Mouse (Mus musculus): Measurements from ENCODE around the gene Slc1a5. TPM values are rescaled to one million over a fixed set of nuclear protein-coding genes. Genes with fewer than 3 reads are reported as not detected.

Slc1a5 gene
- polyA plus RNA-seq, 1 experiment from 2014 or later, result 7.0 TPM

- Histone ChIP-seq H3K9ac (ENCODE audit: low read length) (no peak overlapping the region), H3K27ac (ENCODE audit: low read depth, low read length) (no peak overlapping the region), H3K9me3 (replicated peaks; ENCODE audit: control insufficient read depth, low read length) (no peaks in the 10 kb centered on the region), H3K4me1 (ENCODE audit: control insufficient read depth, insufficient read depth, low read length) (peaks cover 36% of the 10 kb centered on the region), H3K4me2 (ENCODE audit: low read length) (no peak overlapping the region), H3K36me3 (ENCODE audit: control insufficient read depth, insufficient read depth, low read length) (peaks cover 23% of the 10 kb centered on the region), H3K27me3 (replicated peaks; ENCODE audit: control insufficient read depth, insufficient read depth, low read length) (no peaks in the 10 kb centered on the region), H3K4me3 (ENCODE audit: low read depth, low read length) (no peak overlapping the region)
- DNase-seq (ENCODE audit: low spot score), result no peak
- 81% methylated on average over 5 of the region's 5 CpGs for WGBS
- no peak for ATAC-seq
These were observed 38.7 kb downstream of the Slc1a5 start for GRCm38 (mm10) chr7:16819794-16820193.

- H3K4me1 ChIP-seq (ENCODE audit: control insufficient read depth, insufficient read depth, low read length), result peaks cover 31% of the 10 kb centered on the region
- peaks cover 28% of the 10 kb centered on the region for H3K36me3 ChIP-seq (ENCODE audit: control insufficient read depth, insufficient read depth, low read length)
- no peak overlapping the region for H3K27ac ChIP-seq (ENCODE audit: low read depth, low read length)
- no peak overlapping the region for H3K9ac ChIP-seq (ENCODE audit: low read length)
- H3K4me2 ChIP-seq (ENCODE audit: low read length), result no peak overlapping the region
- WGBS, result 84% methylated on average over 5 of the region's 5 CpGs
- no peak for DNase-seq (ENCODE audit: low spot score)
- H3K9me3 ChIP-seq (replicated peaks; ENCODE audit: control insufficient read depth, low read length), result no peaks in the 10 kb centered on the region
- ATAC-seq, result no peak
- no peak overlapping the region for H3K4me3 ChIP-seq (ENCODE audit: low read depth, low read length)
- H3K27me3 ChIP-seq (replicated peaks; ENCODE audit: control insufficient read depth, insufficient read depth, low read length), result no peaks in the 10 kb centered on the region
These were observed 39.2 kb downstream of the Slc1a5 start for GRCm38 (mm10) chr7:16820271-16820763.

GRCm38 (mm10) chr7:16821091-16821490 is 40.0 kb downstream of the Slc1a5 start:
- H3K9me3 ChIP-seq (replicated peaks; ENCODE audit: control insufficient read depth, low read length), result no peaks in the 10 kb centered on the region
- no peaks in the 10 kb centered on the region for H3K27me3 ChIP-seq (replicated peaks; ENCODE audit: control insufficient read depth, insufficient read depth, low read length)
- DNase-seq (ENCODE audit: low spot score) (no peak), ATAC-seq (no peak)
- no peak overlapping the region for H3K9ac ChIP-seq (ENCODE audit: low read length)
- H3K4me1 ChIP-seq (ENCODE audit: control insufficient read depth, insufficient read depth, low read length), result peaks cover 27% of the 10 kb centered on the region
- H3K4me3 ChIP-seq (ENCODE audit: low read depth, low read length), result no peak overlapping the region
- H3K4me2 ChIP-seq (ENCODE audit: low read length), result no peak overlapping the region
- H3K27ac ChIP-seq (ENCODE audit: low read depth, low read length), result 0 out of 2 replicates have a peak overlapping the region, but pooled peaks have one; percentile 9
- H3K36me3 ChIP-seq (ENCODE audit: control insufficient read depth, insufficient read depth, low read length), result peaks cover 36% of the 10 kb centered on the region
- WGBS, result 58% methylated on average over 3 of the region's 3 CpGs

- Histone ChIP-seq H3K4me1 (ENCODE audit: control insufficient read depth, insufficient read depth, low read length) (peaks cover 27% of the 10 kb centered on the region), H3K27ac (ENCODE audit: low read depth, low read length) (no peak overlapping the region), H3K27me3 (replicated peaks; ENCODE audit: control insufficient read depth, insufficient read depth, low read length) (no peaks in the 10 kb centered on the region), H3K9ac (ENCODE audit: low read length) (no peak overlapping the region), H3K36me3 (ENCODE audit: control insufficient read depth, insufficient read depth, low read length) (peaks cover 42% of the 10 kb centered on the region), H3K4me2 (ENCODE audit: low read length) (no peak overlapping the region), H3K4me3 (ENCODE audit: low read depth, low read length) (no peak overlapping the region), H3K9me3 (replicated peaks; ENCODE audit: control insufficient read depth, low read length) (no peaks in the 10 kb centered on the region)
- 84% methylated on average over 4 of the region's 4 CpGs for WGBS
- ATAC-seq, result no peak
- DNase-seq (ENCODE audit: low spot score), result no peak
These were observed 40.5 kb downstream of the Slc1a5 start for GRCm38 (mm10) chr7:16821669-16822101.

GRCm38 (mm10) chr7:16823734-16824133 is 42.6 kb downstream of the Slc1a5 start:
- WGBS, result 74% methylated on average over 5 of the region's 5 CpGs
- no peak overlapping the region for H3K9ac ChIP-seq (ENCODE audit: low read length)
- peaks cover 63% of the 10 kb centered on the region for H3K36me3 ChIP-seq (ENCODE audit: control insufficient read depth, insufficient read depth, low read length)
- no peaks in the 10 kb centered on the region for H3K27me3 ChIP-seq (replicated peaks; ENCODE audit: control insufficient read depth, insufficient read depth, low read length)
- H3K4me2 ChIP-seq (ENCODE audit: low read length), result no peak overlapping the region
- no peak overlapping the region for H3K27ac ChIP-seq (ENCODE audit: low read depth, low read length)
- ATAC-seq, result no peak
- no peak overlapping the region for H3K4me3 ChIP-seq (ENCODE audit: low read depth, low read length)
- H3K9me3 ChIP-seq (replicated peaks; ENCODE audit: control insufficient read depth, low read length), result no peaks in the 10 kb centered on the region
- DNase-seq (ENCODE audit: low spot score), result no peak
- H3K4me1 ChIP-seq (ENCODE audit: control insufficient read depth, insufficient read depth, low read length), result peaks cover 10% of the 10 kb centered on the region

GRCm38 (mm10) chr7:16825785-16826184 is 44.6 kb downstream of the Slc1a5 start:
- no peak for DNase-seq (ENCODE audit: low spot score)
- Histone ChIP-seq H3K4me1 (ENCODE audit: control insufficient read depth, insufficient read depth, low read length) (0 out of 2 replicates have a peak, but pooled peaks cover 3% of the 10 kb centered on the region), H3K27me3 (replicated peaks; ENCODE audit: control insufficient read depth, insufficient read depth, low read length) (no peaks in the 10 kb centered on the region), H3K9ac (ENCODE audit: low read length) (no peak overlapping the region), H3K4me2 (ENCODE audit: low read length) (no peak overlapping the region), H3K4me3 (ENCODE audit: low read depth, low read length) (no peak overlapping the region), H3K27ac (ENCODE audit: low read depth, low read length) (no peak overlapping the region), H3K9me3 (replicated peaks; ENCODE audit: control insufficient read depth, low read length) (no peaks in the 10 kb centered on the region), H3K36me3 (ENCODE audit: control insufficient read depth, insufficient read depth, low read length) (peaks cover 83% of the 10 kb centered on the region)
- WGBS, result 76% methylated on average over 10 of the region's 10 CpGs
- no peak for ATAC-seq

- Histone ChIP-seq H3K27ac (ENCODE audit: low read depth, low read length) (no peak overlapping the region), H3K9me3 (replicated peaks; ENCODE audit: control insufficient read depth, low read length) (no peaks in the 10 kb centered on the region), H3K9ac (ENCODE audit: low read length) (no peak overlapping the region), H3K4me3 (ENCODE audit: low read depth, low read length) (no peak overlapping the region), H3K4me1 (ENCODE audit: control insufficient read depth, insufficient read depth, low read length) (no peaks in the 10 kb centered on the region), H3K36me3 (ENCODE audit: control insufficient read depth, insufficient read depth, low read length) (peaks cover 91% of the 10 kb centered on the region), H3K27me3 (replicated peaks; ENCODE audit: control insufficient read depth, insufficient read depth, low read length) (no peaks in the 10 kb centered on the region), H3K4me2 (ENCODE audit: low read length) (no peak overlapping the region)
- DNase-seq (ENCODE audit: low spot score) (no peak), ATAC-seq (no peak)
- 95% methylated on average over 5 of the region's 5 CpGs for WGBS
These were observed 45.4 kb downstream of the Slc1a5 start for GRCm38 (mm10) chr7:16826571-16826970.

GRCm38 (mm10) chr7:16827274-16827673 is 46.1 kb downstream of the Slc1a5 start:
- no peak overlapping the region for H3K4me2 ChIP-seq (ENCODE audit: low read length)
- no peaks in the 10 kb centered on the region for H3K4me1 ChIP-seq (ENCODE audit: control insufficient read depth, insufficient read depth, low read length)
- H3K27me3 ChIP-seq (replicated peaks; ENCODE audit: control insufficient read depth, insufficient read depth, low read length), result no peaks in the 10 kb centered on the region
- no peak for DNase-seq (ENCODE audit: low spot score)
- WGBS, result 87% methylated on average over 4 of the region's 4 CpGs
- no peak for ATAC-seq
- no peaks in the 10 kb centered on the region for H3K9me3 ChIP-seq (replicated peaks; ENCODE audit: control insufficient read depth, low read length)
- H3K36me3 ChIP-seq (ENCODE audit: control insufficient read depth, insufficient read depth, low read length), result peaks cover 98% of the 10 kb centered on the region
- no peak overlapping the region for H3K27ac ChIP-seq (ENCODE audit: low read depth, low read length)
- H3K4me3 ChIP-seq (ENCODE audit: low read depth, low read length), result no peak overlapping the region
- H3K9ac ChIP-seq (ENCODE audit: low read length), result no peak overlapping the region

GRCm38 (mm10) chr7:16830449-16830848 is 49.3 kb downstream of the Slc1a5 start:
- Histone ChIP-seq H3K4me2 (ENCODE audit: low read length) (no peak overlapping the region), H3K4me1 (ENCODE audit: control insufficient read depth, insufficient read depth, low read length) (no peaks in the 10 kb centered on the region), H3K36me3 (ENCODE audit: control insufficient read depth, insufficient read depth, low read length) (peaks cover 100% of the 10 kb centered on the region), H3K4me3 (ENCODE audit: low read depth, low read length) (no peak overlapping the region), H3K27me3 (replicated peaks; ENCODE audit: control insufficient read depth, insufficient read depth, low read length) (no peaks in the 10 kb centered on the region), H3K9ac (ENCODE audit: low read length) (no peak overlapping the region), H3K27ac (ENCODE audit: low read depth, low read length) (no peak overlapping the region), H3K9me3 (replicated peaks; ENCODE audit: control insufficient read depth, low read length) (no peaks in the 10 kb centered on the region)
- DNase-seq (ENCODE audit: low spot score), result no peak
- ATAC-seq, result no peak
- WGBS, result 92% methylated on average over 9 of the region's 9 CpGs

All from forebrain, embryonic 14.5 days (tissue).